In the genomic region with DNA sequence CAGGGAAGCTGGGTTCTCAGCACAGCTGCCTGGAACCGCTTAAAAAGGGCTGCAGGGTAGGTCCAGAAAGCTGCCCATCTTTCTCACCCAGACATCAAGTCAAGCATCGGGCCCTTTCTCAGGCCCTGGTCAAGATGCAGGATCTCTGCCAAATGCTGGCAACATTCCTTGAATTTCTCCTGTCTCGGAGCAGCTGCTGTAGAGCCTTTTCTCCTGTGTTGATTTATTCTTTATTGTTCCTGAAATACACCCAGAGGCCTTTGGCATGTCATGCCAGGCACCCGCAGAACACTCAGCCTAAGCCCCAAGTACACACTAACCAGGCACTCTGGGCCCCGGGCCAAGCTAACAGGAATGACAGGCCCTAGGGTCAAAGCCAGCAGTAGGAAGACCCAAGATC, we compare ENCODE assay signal across 8 mouse cellular contexts. TPM values are rescaled to one million over a fixed set of nuclear protein-coding genes. Genes with fewer than 3 reads are reported as not detected.
DNase-seq lines count a peak whose midpoint lies in the region; ATAC-seq lines count a peak whose summit lies in the region.

No protein-coding gene starts in this region.

- peaks cover 68% of the 10 kb centered on the region for H3K4me1 ChIP-seq in heart, embryonic 10.5 days
- H3K4me1 ChIP-seq in lung, embryonic 16.5 days (replicated peaks; ENCODE audit: control insufficient read depth, insufficient read depth, low read length): peaks cover 74% of the 10 kb centered on the region

- H3K9ac ChIP-seq in lung, embryonic 16.5 days (ENCODE audit: low read length): no peak overlapping the region

- no peak for DNase-seq in heart, embryonic 10.5 days (ENCODE audit: low spot score)
- no peak for DNase-seq in heart, postnatal 36 days
- DNase-seq in adrenal gland, postnatal 36 days: peak; percentile 70 to 76
- peak; percentile 62 to 63 for DNase-seq in heart, postnatal 10 days
- no peak for DNase-seq in thymus, postnatal 25 days
- no peak for DNase-seq in left cerebral cortex, adult 11 months (ENCODE audit: low spot score)
- no peak for DNase-seq in right cerebral cortex, postnatal 25 days

- H3K27me3 ChIP-seq in heart, embryonic 10.5 days (ENCODE audit: insufficient read depth, poor library complexity, severe bottlenecking): no peaks in the 10 kb centered on the region
- H3K27me3 ChIP-seq in lung, embryonic 16.5 days (ENCODE audit: control insufficient read depth, insufficient read depth, low read depth, low read length): no peaks in the 10 kb centered on the region

- H3K36me3 ChIP-seq in heart, embryonic 10.5 days: peaks cover 16% of the 10 kb centered on the region
- H3K36me3 ChIP-seq in lung, embryonic 16.5 days (ENCODE audit: control insufficient read depth, insufficient read depth, low read length): no peaks in the 10 kb centered on the region

- 82% methylated on average over 5 of the region's 5 CpGs for WGBS in heart, embryonic 10.5 days
- 31% methylated on average over 5 of the region's 5 CpGs for whole genome bisulfite sequencing in lung, embryonic 16.5 days

- intact Hi-C loops in heart, postnatal 36 days (cut with DNase I): no loop called here
- intact Hi-C loops in heart, postnatal 10 days (cut with DNase I): no loop called here

- peak; percentile 60 for ATAC-seq in lung, embryonic 16.5 days (ENCODE audit: low read depth)

- 0 out of 2 replicates have a peak overlapping the region, but pooled peaks have one; percentile 29 for H3K27ac ChIP-seq in heart, embryonic 10.5 days
- peak overlapping the region; percentile 86 for H3K27ac ChIP-seq in lung, embryonic 16.5 days (ENCODE audit: low read length)

- H3K4me3 ChIP-seq in heart, embryonic 10.5 days: no peak overlapping the region
- no peak overlapping the region for H3K4me3 ChIP-seq in lung, embryonic 16.5 days (ENCODE audit: low read length)

- no peak overlapping the region for H3K4me2 ChIP-seq in lung, embryonic 16.5 days (ENCODE audit: low read depth, low read length)

- no peaks in the 10 kb centered on the region for H3K9me3 ChIP-seq in heart, embryonic 10.5 days
- no peaks in the 10 kb centered on the region for H3K9me3 ChIP-seq in lung, embryonic 16.5 days (ENCODE audit: control insufficient read depth, low read length)

RNA-seq across cellular contexts. Expression of a gene that starts 31.7 kb away (rescaled TPM):
- polyA plus RNA-seq in heart, embryonic 10.5 days (2016; fragmentation: Nextera tagmentation; extraction: Ambion mirVana): 8.0 and 10.5 TPM in 2 replicates
- 10 to 100 TPM; 15.6 to 15.9 TPM for total RNA-seq in heart, postnatal 36 days (2021)
- 10 to 100 TPM; 18.1 to 23.8 TPM for total RNA-seq in adrenal gland, postnatal 36 days (2021)
- total RNA-seq in heart, postnatal 10 days (2021): 10 to 100 TPM; 19.5 to 20.3 TPM
- 11.1 and 12.1 TPM in 2 replicates for polyA plus RNA-seq in lung, embryonic 16.5 days (2015; fragmentation: Nextera tagmentation; extraction: Ambion mirVana)

RNA-seq across cellular contexts. Expression of a gene that starts 38.7 kb away (rescaled TPM):
- 0.71 and 1.1 TPM in 2 replicates for polyA plus RNA-seq in heart, embryonic 10.5 days (2016; fragmentation: Nextera tagmentation; extraction: Ambion mirVana)
- under 1 TPM; 0.11 to 0.22 TPM for total RNA-seq in heart, postnatal 36 days (2021)
- total RNA-seq in adrenal gland, postnatal 36 days (2021): under 1 TPM; 0.23 to 0.26 TPM
- under 1 TPM; 0.35 to 0.43 TPM for total RNA-seq in heart, postnatal 10 days (2021)
- polyA plus RNA-seq in lung, embryonic 16.5 days (2015; fragmentation: Nextera tagmentation; extraction: Ambion mirVana): 2.0 and 2.2 TPM in 2 replicates

Comparison
In these comparisons a context has a peak if more than half of its experiments do, and no peak if none do; other contexts are left out.
1. DNase-seq: peak in adrenal gland, postnatal 36 days (2 of 2) and heart, postnatal 10 days (2 of 2); none in heart, embryonic 10.5 days (single experiment), heart, postnatal 36 days (0 of 2), thymus, postnatal 25 days (single experiment), left cerebral cortex, adult 11 months (single experiment) and right cerebral cortex, postnatal 25 days (single experiment).